Mouse (Mus musculus) urinary bladder, postnatal 36 days (tissue): ENCODE results near the gene 4930402H24Rik.

Experiments used
- DNase-seq, 2 experiments: peaks; one replicate each; pipeline ENCODE4 v3.0.0; 2022; ENCODE audit warnings: low spot score in 2 of 2, mixed read lengths in 1 of 2

The 4930402H24Rik gene

DNA sequence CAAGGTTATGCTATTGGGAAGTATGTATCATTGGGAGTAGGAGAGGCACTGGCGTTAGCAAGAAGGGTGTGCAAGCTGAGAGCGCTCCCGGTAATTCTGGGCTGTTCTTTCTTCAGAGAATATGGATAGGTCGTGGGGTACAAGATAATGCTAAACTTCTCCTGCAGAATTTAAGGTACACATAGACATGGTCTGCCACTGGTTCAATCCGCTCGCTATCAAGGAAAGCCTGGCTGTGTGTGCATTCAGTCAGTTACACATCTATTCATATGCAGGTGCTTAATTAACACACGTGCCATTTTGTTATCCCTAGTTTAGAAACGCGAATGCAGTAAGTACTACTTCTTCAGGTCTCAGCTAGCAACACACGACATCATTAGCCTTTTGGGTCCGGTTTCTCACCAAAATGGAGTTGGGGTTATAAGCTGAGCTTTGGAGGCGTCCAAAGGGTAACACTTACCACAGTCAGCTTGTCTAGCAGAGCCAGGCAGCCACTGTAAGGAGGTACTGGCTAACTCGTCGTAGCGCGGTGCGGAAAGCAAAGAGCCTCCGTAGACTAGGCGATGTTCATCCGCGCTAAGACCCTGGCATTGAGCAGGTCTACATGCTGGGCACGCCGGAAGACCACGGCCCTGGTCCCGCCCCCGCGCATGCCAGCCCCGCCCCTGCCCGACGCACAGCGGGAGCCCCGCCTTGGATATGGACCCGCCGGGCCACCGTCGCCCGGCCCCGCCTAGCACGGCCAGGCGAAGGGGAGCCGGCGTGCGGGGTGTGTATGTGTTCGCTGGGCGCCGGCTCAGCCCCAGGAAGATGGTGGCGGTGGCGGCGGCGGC lies at the start of gene 4930402H24Rik, which contains the start of gene Atrn:
Gene 4930402H24Rik (minus strand): TSS at position 656 of the 833 bp plus-strand sequence.
Gene Atrn (plus strand): TSS at position 745 of the 833 bp plus-strand sequence.
- DNase-seq: peak; percentile 86 to 90

DNA sequence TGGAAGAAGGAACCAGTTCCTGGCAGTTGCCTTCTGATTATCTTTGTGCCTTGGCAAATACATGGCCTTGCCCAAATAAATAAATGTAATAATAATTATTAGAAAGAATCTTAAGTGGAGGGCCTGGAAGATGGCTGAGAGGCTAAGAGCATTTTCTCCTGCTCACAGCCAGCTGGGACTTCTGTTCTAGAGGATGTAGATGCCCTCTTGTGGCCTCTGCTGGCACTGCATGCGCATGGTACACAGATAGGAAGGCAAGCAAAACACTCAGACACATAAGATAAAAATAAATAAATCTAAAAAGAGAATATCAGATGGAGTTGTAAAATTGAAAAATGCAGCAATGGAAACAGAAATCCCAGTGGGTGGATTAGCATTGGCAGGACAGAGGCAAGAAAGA lies 44.3 kb upstream of the 4930402H24Rik start:
- DNase-seq: peak; percentile 74 to 86

DNA sequence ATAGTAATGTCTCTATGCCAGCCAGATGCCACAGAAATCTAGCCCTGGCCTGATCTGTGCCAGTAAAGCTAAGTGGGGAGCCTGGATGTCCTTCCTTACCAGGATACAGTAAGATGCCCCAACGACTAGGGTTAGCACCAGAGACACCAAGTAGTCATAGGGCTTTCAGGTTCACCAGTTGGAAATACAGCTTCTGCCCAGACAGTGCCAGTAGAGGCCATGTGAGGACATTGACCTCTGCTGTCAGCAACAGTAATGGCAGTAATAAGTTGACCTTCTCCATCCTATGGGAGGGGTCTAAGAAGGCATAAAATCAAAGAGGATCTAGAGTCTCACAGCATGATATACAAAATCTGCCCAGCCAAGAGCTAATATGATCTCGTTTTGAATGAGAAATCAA lies 43.6 kb upstream of the 4930402H24Rik start:
- no peak for DNase-seq

DNA sequence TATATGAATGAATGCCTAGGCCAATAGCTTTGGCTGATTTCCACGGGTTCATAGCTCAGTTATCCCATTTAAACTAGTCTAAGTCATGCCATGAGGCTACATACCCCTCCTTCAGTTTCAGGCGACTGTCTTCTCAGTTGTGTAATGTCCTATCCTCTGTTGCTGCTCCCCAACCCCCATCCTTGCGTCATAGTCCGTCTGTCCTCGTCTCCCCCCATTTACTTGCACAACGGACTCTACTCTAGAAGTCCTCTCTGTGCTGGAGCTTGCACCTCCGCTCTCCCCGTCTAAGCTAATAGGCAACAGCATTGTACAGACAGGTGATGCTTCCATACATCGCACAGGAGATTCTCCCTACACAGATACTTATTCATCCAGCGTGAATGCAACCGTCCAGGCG lies 26.7 kb upstream of the 4930402H24Rik start:
- DNase-seq: peak in 1 of 2 experiments; percentile 58

DNA sequence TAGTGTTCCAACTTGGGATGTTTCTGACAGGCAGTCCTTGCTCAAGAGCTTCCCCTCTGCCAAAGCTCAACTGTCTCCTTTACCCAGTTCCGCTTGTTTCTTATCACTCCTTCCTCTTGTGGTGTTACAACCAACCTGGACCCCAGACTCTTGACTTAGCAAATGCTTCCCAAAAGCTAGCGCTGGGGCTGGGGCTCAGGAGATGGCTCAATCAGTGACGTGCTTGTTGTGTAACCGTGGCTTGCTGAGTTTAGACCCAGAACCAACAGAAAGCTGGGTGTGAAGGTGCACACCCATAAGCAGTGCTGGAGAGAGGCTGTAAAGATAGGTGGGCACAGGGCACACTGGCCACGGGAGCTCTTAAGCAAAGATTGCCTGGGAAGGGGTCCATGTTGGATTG lies 23.8 kb upstream of the 4930402H24Rik start:
- DNase-seq: no peak

DNA sequence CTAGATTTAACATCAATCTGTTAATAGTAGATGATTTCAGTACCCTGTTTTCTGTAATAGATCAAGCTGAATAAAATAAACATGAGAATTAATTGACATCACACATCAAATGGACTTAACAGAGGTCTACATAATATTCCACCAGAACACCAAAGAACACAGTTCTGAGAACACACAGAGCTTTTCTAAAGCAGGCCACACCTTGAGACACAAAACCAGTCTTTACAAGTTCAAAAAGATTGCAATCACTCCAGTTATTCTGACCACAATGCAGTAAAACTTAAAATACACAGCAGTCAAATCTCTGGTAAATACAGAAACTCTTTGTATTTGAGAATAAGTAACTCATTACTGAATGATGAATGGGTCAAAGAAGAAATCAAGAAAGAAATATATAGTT lies 22.3 kb upstream of the 4930402H24Rik start:
- no peak for DNase-seq

DNA sequence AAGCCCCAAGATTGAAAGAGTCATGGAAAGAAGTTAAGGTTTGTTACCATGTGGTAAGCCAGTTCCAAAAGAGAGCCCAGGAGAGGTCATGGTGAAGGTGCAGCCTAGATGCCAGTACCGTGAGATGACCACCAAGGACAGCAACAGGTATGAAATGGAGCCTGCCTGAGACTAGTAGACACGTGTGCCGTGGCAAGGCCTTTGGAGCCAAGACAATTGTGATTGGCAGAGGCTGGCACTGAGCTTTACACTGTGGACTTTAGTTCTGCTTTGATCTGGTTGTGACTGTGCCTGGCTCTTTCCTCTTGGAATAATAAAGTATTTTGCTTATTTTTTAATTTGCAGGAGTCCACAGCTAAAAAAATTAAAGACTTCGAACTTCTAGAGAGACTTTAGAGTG lies 21.8 kb upstream of the 4930402H24Rik start:
- no peak for DNase-seq

DNA sequence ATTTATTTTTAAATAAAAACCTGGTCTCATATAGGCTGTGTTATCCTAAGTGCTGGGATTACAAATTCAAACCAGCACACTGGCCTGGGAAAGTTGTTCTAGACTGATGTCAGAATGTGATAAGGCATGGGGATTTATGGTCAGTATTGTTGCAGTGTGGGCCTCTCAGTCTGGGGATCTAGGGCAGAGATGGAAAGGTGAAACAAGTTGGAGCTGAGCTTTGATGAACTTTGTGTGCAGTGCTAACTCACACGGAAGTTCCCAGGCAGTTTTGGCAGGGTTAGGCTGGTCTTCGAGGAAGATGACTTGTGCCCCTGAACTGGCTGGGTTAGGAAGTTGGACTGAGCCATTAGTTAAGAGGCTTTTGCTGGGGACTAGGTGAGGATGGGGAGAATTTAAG lies 18.7 kb upstream of the 4930402H24Rik start:
- peak in 1 of 2 experiments; percentile 59 for DNase-seq

DNA sequence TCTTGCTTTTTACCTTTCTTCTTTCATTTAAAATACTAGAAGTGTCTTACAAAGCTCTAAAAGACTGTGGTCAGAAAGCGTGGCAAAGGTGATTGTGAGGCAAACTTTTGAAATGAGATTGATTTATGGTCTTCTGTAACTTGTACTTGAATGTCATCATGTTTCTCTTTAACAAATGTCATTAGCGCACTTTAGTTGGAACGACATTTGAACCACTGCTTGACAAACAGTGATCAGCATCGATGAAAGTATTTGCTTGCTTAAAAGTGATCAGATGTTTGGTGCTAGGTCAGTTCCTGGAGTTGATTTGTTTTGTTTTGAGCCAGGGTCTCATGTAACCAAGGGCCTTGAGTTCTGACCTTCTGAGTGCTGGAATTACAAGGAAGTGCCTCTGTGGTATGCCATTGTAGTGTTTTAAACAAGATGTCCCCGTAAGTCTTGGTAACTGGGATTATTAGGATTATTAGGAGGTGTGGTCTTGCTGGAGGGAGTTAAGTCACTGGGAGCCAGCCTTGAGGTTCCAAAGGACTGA lies 12.9 kb upstream of the 4930402H24Rik start:
- DNase-seq: no peak

DNA sequence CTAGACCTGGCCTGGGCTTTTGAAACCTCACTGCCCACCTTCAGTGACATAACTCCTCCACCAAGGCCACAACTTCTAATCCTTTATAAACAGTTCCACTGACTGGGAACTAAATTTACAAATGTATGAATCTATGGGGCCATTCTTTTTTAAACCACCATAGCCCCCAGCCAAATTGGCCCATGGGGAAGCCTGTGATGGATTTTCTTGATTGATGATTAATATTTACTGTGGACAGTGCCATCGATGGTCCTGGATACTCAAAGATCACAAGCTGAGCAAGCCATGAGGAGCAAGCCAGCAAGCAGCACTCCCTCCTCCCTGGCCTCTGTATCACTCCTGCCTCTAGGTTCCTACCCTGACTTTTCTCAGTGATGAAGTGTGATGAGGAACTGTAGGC lies 11.5 kb upstream of the 4930402H24Rik start:
- DNase-seq: no peak

DNA sequence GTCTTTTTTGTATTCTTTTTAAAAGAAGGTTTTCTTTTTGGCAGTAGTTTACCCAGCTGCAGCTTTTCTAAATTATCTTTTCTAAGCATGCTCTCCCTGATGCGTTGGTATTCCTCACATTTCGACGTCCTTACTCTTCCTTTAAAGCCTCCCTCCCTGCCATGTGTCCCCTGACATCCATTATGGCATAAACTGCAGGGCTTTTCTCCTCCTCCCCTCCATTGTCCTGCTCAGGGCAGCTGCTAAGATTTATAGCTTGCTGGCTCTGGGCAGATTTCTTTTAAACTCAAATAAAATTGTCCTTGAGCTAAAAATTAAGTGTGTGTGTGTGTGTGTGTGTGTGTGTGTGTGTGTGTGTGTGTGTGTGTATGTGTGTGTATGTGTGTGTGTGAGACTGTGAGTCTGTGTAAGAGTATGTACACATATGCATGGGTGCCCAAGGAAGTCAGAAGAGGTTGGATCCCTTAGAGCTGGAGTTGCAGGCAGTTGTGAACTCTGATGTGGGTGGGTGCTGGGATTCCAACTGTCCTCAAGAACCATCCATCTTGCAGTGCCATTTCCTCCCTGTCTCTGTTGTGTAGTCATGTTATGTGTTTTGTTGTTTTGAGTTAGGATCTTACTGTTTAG lies 10.4 kb upstream of the 4930402H24Rik start:
- DNase-seq: no peak

DNA sequence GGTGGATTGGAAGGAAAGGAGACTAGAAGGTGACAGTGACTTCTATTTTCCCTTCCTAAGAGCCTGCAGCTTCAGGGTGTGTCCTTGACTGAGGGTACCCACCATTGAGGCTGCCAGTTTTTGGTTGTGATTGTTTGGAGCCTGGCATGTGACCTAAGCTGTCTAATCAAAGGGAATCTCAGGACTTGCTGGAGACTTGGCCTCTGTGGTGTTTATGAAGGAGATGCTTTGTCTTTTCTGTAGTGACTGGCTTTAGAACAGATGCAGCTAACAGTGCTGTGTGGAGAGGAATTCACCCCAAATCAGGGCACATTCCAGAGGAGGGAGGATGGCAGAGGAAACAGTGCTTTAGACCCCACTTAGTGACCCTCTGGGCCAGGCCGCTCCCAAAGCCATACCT lies 8.7 kb upstream of the 4930402H24Rik start:
- no peak for DNase-seq

DNA sequence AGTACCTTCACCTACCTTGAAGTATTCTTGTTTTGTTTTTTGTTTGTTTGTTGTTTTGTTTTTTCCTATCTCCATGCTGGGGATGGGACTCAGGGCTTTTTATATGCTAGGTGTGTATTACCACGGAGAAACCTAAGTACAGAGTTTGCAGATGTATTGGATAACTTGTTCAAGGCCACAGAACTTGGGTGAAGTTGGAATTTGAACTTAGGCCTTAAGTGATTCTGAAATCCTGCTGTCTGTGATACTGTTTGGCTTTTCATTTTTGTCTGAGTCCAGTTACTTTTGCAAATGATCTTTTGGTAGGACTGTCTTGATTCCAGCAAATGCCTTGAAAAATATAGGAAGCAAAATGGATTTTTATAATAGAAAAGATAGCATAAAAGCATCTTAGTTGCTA lies 5.5 kb upstream of the 4930402H24Rik start:
- no peak for DNase-seq

DNA sequence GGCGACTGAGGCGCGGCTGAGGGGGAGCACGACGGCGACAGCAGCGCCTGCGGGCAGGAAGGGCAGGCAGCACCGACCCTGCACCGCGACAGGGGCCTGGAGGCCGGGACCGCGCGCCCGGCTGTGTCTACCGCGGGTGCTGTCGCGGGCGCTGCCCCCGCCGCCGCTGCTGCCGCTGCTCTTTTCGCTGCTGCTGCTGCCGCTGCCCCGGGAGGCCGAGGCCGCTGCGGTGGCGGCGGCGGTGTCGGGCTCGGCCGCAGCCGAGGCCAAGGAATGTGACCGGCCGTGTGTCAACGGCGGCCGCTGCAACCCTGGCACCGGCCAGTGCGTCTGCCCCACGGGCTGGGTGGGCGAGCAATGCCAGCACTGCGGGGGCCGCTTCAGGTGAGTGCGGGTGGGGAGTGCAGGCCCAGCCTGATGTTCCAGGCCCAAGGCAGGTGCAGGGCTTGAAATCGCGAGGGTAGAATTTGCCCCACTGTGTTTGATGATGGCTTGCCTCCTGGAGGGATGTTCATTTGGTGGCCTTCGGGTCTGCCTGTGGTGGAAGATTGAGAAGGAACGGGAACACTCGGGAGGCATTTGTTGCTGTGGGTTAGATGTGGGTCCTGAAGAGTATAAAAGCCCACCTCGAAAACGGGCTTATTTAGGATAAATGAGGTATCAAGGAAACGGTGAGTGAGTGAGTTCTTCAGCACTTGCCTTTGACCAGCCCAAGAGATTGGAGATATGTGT lies 544 bp upstream of the 4930402H24Rik start:
- no peak for DNase-seq

DNA sequence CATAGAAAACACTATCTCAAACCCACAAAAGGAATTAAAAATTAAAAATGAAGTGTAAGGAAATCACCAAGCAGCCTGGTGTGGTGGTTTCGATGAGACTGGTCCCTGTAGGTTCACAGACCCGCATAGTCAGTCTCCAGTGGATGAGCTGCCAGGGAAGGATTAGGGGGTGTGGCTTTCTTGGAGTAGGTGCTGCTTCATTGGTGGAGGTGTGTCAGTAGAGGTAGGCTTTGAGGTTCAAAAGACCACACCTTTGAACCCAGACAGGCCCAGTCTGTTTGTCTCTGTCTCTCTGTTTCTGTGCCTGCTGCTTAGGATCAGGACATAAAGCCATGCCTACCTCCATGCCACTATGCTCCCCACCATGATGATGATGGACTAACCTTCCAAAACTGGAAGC lies 7.4 kb downstream of the 4930402H24Rik start:
- DNase-seq: no peak

DNA sequence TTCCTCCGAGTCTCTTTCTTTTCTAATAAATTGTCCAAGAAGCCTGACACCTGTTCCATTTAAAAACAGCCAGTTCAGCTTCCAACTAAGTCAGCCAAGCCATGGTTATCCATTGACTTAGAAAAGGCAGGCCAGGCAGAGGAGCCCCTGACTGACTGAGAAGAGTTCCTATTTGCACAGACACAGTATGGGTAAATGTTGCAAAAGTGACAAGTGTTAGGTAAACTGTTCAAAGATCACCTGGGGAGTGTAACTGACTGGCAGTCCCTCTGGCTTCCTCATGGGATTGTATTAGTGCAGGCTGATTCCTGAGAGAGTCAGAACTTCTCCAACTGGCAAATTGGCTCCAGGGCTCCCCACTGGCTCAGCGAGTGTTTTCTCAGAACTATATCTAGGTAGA lies 8.3 kb downstream of the 4930402H24Rik start:
- DNase-seq: no peak

DNA sequence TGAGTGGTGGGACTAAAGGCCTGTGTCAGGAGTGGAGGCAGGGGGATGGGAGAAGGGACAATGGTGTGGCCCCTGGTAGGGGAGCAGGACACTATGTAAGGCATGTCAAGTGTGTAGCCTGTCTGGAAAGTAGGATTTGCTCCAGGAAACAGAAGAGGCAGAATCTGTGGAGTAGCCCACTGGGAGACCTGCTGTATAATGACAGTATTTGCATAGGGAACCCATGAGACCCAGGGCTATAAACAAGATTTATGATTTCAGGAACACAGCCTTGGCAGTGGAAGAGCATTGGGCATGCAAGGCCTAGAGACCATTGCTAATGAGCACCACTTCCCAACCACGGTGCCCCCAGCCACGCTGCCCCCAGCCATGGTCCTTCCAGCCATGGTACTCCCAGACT lies 9.3 kb downstream of the 4930402H24Rik start:
- no peak for DNase-seq

DNA sequence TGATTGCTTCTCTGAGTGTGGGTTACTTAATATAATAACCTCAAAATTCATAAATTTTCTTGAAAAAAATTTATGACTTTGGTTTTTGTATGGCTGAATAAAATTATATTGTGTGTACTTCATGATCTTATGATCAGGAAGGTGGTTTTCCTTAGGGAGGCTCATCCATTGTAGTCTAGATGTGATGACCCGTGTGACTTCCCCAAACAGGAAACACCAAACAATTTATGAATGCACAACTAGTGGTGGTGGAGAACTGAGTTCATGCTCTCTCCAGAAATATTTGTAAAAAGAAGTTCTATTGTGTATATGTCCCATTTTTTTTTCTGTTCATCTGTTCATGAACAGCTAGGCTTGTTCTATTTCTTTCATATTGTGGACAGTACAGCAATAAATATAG lies 18.8 kb downstream of the 4930402H24Rik start:
- DNase-seq: no peak

DNA sequence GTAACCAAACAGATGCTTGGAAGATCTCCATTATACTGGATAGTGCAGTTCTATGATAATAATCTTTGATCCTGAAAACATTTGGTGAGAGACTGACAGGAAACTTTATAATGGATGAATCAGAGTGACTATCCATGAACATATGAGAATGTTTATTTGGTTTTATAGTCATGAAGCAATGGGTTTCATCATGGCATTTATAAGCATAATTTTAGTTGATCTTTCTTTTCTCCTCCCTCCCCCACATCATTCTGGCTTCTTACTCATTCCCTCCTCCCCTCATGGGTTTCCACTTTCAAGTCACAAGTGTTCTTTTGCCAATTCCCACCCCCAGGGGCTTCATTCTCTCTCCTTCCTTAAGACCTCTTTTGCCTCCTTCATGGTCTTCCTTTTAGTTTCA lies 19.2 kb downstream of the 4930402H24Rik start:
- DNase-seq: no peak

DNA sequence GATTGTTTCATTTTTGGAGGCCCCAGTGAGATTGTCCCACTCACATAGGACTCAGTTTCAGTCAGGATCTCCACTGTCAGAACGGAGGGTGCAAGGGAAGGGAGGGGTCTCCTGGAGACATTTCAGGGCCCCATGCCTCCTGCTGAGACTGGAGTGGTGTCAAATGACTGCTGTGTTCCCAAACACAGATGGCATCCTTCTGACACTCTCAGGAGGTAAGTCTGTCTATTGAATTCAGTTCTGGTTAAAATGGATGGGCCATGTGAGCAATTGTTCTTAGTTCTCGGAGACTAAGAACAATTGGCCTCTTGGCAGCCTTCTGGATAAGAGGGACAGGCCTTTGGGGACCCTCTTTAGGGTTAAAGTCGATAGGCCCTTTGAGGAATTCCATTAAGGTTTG lies 28.8 kb downstream of the 4930402H24Rik start:
- DNase-seq: no peak

DNA sequence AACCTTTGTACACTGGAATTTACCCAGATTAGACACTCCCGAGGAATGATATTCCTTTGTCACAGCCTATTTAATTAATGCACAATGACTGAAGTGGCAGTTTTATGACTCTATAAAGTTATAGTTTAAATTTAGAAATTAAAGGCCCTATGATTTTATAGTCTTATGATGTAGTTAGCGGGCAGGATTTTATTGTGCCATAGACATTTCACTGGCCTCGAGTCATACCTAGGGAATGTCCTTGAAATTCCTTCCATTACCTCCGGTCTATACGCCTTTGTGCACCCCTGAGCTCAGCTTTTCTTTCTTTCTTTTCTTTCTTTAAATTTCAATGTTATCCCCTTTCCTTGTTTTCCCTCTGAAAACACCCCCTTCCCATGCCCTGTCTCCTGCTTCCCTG lies 35.3 kb downstream of the 4930402H24Rik start:
- no peak for DNase-seq

DNA sequence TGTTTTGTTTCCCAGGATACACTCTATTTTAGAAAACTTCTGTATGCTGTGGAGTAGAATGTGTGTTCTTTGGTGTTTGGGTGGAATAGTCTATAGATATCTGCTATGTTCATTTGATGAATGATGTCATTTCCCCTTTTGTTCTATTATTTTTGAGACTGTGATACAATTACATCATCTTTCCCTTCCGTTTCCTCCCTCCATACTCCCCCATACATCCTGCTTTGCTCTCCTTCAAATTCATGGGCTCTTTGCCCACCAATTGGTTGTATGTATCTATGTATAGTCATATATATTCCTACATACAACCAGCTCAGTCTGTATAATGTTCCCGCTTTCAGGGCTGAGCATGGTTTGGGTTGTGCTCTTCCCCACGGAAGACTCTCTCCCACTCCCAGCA lies 44.1 kb downstream of the 4930402H24Rik start:
- DNase-seq: no peak
